Mouse (Mus musculus): ENCODE results near the gene Rhox4b.

Rhox4b gene

GRCm38 (mm10) chrX:37432194-37432593 lies at the start of gene Rhox4b:
Rhox4b (plus strand) TSS chrX:37432494.
- WGBS: 94% methylated on average over 15 of the region's 15 CpGs

DNA sequence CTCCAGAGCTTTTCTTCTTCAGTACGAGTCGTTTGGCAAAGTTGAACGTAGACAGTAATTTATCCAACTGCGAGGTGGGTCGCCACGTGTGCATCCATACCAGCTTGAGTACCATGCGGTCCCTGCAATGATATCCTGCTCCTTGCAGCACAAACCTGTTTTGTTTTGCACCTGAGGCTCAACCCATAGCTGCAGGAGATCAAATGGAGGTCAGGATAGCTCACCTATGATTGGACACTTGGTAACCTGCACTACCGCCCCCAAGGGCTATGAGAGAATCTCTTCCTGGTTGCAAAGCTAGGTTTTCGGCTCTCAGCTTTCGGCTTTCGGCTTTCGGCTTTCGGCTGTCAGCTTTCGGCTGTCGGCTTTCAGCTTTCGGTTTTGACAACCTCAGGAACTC lies 41.7 kb upstream of the Rhox4b start, which contains the start of gene Rhox4a2:
Gene Rhox4a2, plus strand, starts transcription at position 301 of the 400 bp plus-strand sequence.
- 94% methylated on average over 9 of the region's 16 CpGs for WGBS

DNA sequence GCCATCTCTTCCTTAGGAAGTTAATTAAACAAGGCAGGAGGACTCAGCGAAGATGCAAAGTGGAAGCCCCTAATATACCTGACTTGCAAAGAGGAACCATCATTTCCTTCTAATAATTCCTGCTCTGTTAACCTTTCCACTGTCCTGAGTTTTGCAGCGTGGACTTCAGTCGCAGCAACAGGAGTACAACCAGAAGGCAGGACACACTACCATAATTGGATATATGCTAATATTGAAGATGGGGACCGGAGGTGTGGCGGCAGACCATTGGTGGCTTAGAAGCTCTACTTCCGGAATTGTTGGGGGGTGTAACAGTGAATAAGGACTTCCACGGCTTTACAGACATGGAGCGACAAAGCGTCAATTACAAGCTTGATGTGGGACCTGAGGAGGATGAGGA lies 20.5 kb upstream of the Rhox4b start, which contains the start of gene Rhox2b:
Gene Rhox2b, plus strand, starts transcription at position 301 of the 400 bp plus-strand sequence.
- no CpG with 5 or more reads among the region's 9 CpGs for WGBS

DNA sequence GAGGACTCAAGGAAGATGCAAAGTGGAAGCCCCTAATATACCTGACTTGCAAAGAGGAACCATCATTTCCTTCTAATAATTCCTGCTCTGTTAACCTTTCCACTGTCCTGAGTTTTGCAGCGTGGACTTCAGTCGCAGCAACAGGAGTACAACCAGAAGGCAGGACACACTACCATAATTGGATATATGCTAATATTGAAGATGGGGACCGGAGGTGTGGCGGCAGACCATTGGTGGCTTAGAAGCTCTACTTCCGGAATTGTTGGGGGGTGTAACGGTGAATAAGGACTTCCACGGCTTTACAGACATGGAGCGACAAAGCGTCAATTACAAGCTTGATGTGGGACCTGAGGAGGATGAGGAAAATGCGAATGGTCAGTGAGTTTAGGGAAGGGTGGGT lies 21.1 kb downstream of the Rhox4b start, which contains the start of gene Rhox2c:
Gene Rhox2c, plus strand, starts transcription at position 301 of the 400 bp plus-strand sequence.
- WGBS: 93% methylated on average over 7 of the region's 10 CpGs

DNA sequence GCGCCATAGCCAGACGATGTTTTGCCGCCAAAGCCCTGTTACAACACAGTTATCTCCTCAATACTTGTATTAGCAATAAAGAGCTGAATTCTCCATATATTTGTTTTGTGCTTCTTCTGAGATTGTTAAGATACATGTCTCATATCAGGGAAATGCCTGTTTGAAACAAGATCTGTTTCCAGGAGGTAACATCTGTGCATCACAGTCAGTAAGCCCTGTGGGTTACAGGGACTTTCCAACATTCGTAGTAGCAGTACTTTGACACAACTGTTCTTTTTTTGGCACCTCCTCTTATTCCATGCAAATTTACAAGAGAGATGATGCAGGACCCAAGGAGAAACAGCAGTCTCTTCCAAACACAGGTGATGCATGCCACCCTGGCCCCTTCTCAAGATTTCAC lies 26.0 kb downstream of the Rhox4b start, which contains the start of gene Rhox3c:
Gene Rhox3c, plus strand, starts transcription at position 301 of the 400 bp plus-strand sequence.
- 96% methylated on average over 3 of the region's 4 CpGs for WGBS

DNA sequence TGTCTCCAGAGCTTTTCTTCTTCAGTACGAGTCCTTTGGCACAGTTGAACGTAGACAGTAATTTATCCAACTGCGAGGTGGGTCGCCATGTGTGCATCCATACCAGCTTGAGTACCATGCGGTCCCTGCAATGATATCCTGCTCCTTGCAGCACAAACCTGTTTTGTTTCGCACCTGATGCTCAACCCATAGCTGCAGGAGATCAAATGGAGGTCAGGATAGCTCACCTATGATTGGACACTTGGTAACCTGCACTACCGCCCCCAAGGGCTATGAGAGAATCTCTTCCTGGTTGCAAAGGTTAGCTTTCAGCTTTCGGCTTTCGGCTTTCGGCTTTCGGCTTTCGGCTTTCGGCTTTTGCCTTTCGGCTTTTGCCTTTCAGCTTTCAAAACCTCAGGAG lies 47.7 kb downstream of the Rhox4b start, which contains the start of gene Rhox4c:
Gene Rhox4c, plus strand, starts transcription at position 301 of the 400 bp plus-strand sequence.
- WGBS: 94% methylated on average over 14 of the region's 14 CpGs

All from cerebral cortex, adult 2 months (tissue).